28 mouse cellular contexts compared by ENCODE assay signal in the genomic region with DNA sequence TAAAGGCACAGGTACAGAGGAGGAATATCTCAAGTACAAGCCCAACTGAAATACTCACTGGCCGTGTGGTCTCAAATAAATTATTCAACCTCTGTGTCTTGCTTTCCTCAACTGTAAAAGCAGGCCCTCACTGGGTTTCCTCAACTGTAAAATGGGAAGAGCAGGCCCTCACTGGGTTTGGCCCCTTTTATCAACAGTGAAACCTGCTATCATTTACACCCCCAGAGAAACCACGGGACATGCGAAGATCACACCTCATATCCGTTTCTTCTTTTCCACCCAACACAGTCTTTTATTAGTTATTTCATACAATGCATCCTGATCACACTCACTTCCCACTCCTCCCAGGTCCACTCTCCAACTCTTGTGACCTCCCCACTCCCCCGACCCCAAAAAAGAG. TPM values are rescaled to one million over a fixed set of nuclear protein-coding genes. Genes with fewer than 3 reads are reported as not detected.
"Had no signal": no experiment of that assay in that cellular context is flagged by ENCODE, and none has a peak within 500 bp of the region (broad histone marks: within the 10 kb centered on the region; RNA-seq: fewer than 3 reads in every experiment).

No protein-coding gene starts in this region.

- H3K27me3 ChIP-seq: embryonic facial prominence, embryonic 12.5 days; embryonic facial prominence, embryonic 13.5 days; embryonic facial prominence, embryonic 15.5 days; forebrain, embryonic 12.5 days; forebrain, embryonic 13.5 days; forebrain, embryonic 15.5 days had no signal

- H3K4me1 ChIP-seq: embryonic facial prominence, embryonic 12.5 days; embryonic facial prominence, embryonic 13.5 days; embryonic facial prominence, embryonic 15.5 days; forebrain, embryonic 12.5 days; forebrain, embryonic 13.5 days; forebrain, embryonic 15.5 days had no signal

- H3K9me3 ChIP-seq: embryonic facial prominence, embryonic 10.5 days; embryonic facial prominence, embryonic 12.5 days; embryonic facial prominence, embryonic 13.5 days; embryonic facial prominence, embryonic 15.5 days; forebrain, embryonic 10.5 days; forebrain, embryonic 12.5 days; forebrain, embryonic 13.5 days; forebrain, embryonic 15.5 days had no signal

- DNase-seq: cerebellum, adult 9-10 months; cerebellum, adult 9-11 months; cerebellum, postnatal 10 days; cerebellum, postnatal 14 days; cerebellum, postnatal 25 days; cerebellum, postnatal 36 days; embryo, embryonic 11 days; forebrain, postnatal 0 days; gastrocnemius, adult 2 months; gastrocnemius, postnatal 10 days; gastrocnemius, postnatal 14 days; gastrocnemius, postnatal 25 days; gastrocnemius, postnatal 36 days; heart, adult 11 months; heart, adult 18-20 months; heart, adult 2 months had no signal

- H3K36me3 ChIP-seq: embryonic facial prominence, embryonic 10.5 days; embryonic facial prominence, embryonic 12.5 days; embryonic facial prominence, embryonic 13.5 days; embryonic facial prominence, embryonic 15.5 days; forebrain, embryonic 10.5 days; forebrain, embryonic 12.5 days; forebrain, embryonic 15.5 days had no signal

- H3K4me3 ChIP-seq: embryonic facial prominence, embryonic 10.5 days; embryonic facial prominence, embryonic 12.5 days; embryonic facial prominence, embryonic 13.5 days; embryonic facial prominence, embryonic 15.5 days; erythroblast, embryonic 14.5 days; forebrain, embryonic 10.5 days; forebrain, embryonic 12.5 days; forebrain, embryonic 13.5 days; forebrain, embryonic 15.5 days; gastrocnemius, adult 2 months; heart, adult 2 months had no signal

- H3K27ac ChIP-seq: embryonic facial prominence, embryonic 10.5 days; embryonic facial prominence, embryonic 12.5 days; embryonic facial prominence, embryonic 13.5 days; embryonic facial prominence, embryonic 15.5 days; forebrain, embryonic 10.5 days; forebrain, embryonic 12.5 days; forebrain, embryonic 13.5 days; forebrain, embryonic 15.5 days; gastrocnemius, adult 2 months; heart, adult 2 months had no signal

- H3K9ac ChIP-seq: embryonic facial prominence, embryonic 12.5 days; embryonic facial prominence, embryonic 13.5 days; embryonic facial prominence, embryonic 15.5 days; forebrain, embryonic 12.5 days; forebrain, embryonic 13.5 days; forebrain, embryonic 15.5 days; forebrain, postnatal 0 days had no signal

RNA-seq across cellular contexts. Expression of a gene that starts 43.5 kb away (rescaled TPM):
- total RNA-seq: gastrocnemius, adult 18-20 months; gastrocnemius, adult 2 months; gastrocnemius, adult 8-10 months; gastrocnemius, postnatal 25 days; gastrocnemius, postnatal 36 days; heart, adult 18-20 months; heart, adult 2 months; heart, adult 8-10 months had no signal
- polyA plus RNA-seq: heart, adult 2 months had no signal
